Mouse (Mus musculus): Measurements from ENCODE around the gene Catsper3. TPM values are rescaled to one million over a fixed set of nuclear protein-coding genes. Genes with fewer than 3 reads are reported as not detected.

The Catsper3 gene
- total RNA-seq, 2 experiments from 2014 or later: 0.20 TPM; not detected in 1

- no peak for DNase-seq
Observed at GRCm38 (mm10) chr13:55852205-55852604, 67.8 kb downstream of the Catsper3 start.

GRCm38 (mm10) chr13:55855793-55856192, 71.4 kb downstream of the Catsper3 start:
- no peak for DNase-seq

GRCm38 (mm10) chr13:55858463-55858862, 74.1 kb downstream of the Catsper3 start:
- DNase-seq: no peak

Other genes starting within 250 kb of the Catsper3 start
- gene Ddx41, start 247.9 kb upstream of the Catsper3 start, total RNA-seq (2021): 10 to 100 TPM; 47.3 to 51.7 TPM
- 10 to 100 TPM; 32.3 to 40.4 TPM for gene Fam193b, start 213.4 kb upstream of the Catsper3 start, total RNA-seq (2021)
- gene Tmed9, start 210.8 kb upstream of the Catsper3 start, total RNA-seq (2021): 100 to 1,000 TPM; 196 to 197 TPM
- gene B4galt7, start 184.7 kb upstream of the Catsper3 start, total RNA-seq (2021): 10 to 100 TPM; 13.4 to 16.6 TPM
- 10 to 100 TPM; 32.8 to 34.0 TPM for gene Caml, start 161.6 kb upstream of the Catsper3 start, total RNA-seq (2021)
- 10 to 100 TPM; 36.5 to 42.6 TPM for gene Ddx46, start 149.5 kb upstream of the Catsper3 start, total RNA-seq (2021)
- 10 to 100 TPM; 63.5 to 65.7 TPM for gene B230219D22Rik, start 91.4 kb upstream of the Catsper3 start, total RNA-seq (2021)
- gene Txndc15, start 69.9 kb upstream of the Catsper3 start, total RNA-seq (2021): 10 to 100 TPM; 68.2 to 73.5 TPM
- 10 to 100 TPM; 72.3 to 77.4 TPM for gene Pcbd2, start 57.2 kb upstream of the Catsper3 start, total RNA-seq (2021)
- gene Pitx1, start 51.6 kb downstream of the Catsper3 start, total RNA-seq (2021): not detected